ENCODE assay signal across 35 mouse cellular contexts in the genomic region with DNA sequence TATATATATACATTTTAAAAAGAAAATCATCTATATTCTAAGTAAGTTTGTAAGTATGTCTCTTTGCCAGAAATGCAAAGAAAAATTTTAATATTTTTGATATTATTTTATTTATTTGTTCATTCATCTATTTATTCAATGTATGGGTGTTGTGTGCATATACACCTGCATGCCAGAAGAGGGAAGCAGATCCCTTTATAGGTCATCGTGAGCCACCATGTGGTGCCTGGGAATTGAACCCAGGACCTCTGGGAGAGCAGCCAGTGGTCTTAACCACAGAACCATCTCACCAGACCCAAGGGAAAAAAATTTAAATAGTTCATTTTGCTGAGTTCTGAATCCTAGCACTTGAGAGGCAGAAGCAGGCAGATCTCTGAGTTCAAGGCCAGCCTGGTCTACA. TPM values are rescaled to one million over a fixed set of nuclear protein-coding genes. Genes with fewer than 3 reads are reported as not detected.
DNase-seq lines count a peak whose midpoint lies in the region; ATAC-seq and TF ChIP-seq lines count a peak whose summit lies in the region.
"Had no signal": no experiment of that assay in that cellular context is flagged by ENCODE, and none has a peak within 500 bp of the region (broad histone marks: within the 10 kb centered on the region; RNA-seq: fewer than 3 reads in every experiment).

No protein-coding gene starts in this region.

- no peak for TF ChIP-seq EP300 in MEL (IDR thresholded peaks at IDR 0.05; ENCODE audit: low read depth in 1 of 2, low read length in 2 of 2)

- DNase-seq in cerebellum, postnatal 10 days = peak; percentile 59 to 62
- DNase-seq in cerebellum, adult 9-11 months = no peak
- peak; percentile 18 for DNase-seq in 3T3-L1 (ENCODE audit: low read depth, low spot score)
- DNase-seq in MEL (ENCODE audit: low read depth, low spot score) = peak; percentile 21
- DNase-seq in embryo, embryonic 10 days (ENCODE audit: low spot score) = no peak
- no peak for DNase-seq in kidney, adult 11 months
- DNase-seq: cerebellum, adult 2 months; cerebellum, postnatal 36 days; embryo, embryonic 11 days; gastrocnemius, postnatal 36 days; heart, postnatal 14 days; kidney, adult 18-20 months; kidney, postnatal 4 days; liver; lung, adult 2 months; lung, postnatal 10 days; right cerebral cortex, postnatal 25 days had no signal

- no peaks in the 10 kb centered on the region for H3K79me2 ChIP-seq in MEL (ENCODE audit: control insufficient read depth, insufficient read depth, low read length, poor library complexity)

- peak; percentile 17 for TF ChIP-seq RAD21 in MEL (IDR thresholded peaks at IDR 0.05; ENCODE audit: low read depth, low read length)

- no peaks in the 10 kb centered on the region for H3K9me3 ChIP-seq in intestine, postnatal 0 days (ENCODE audit: control insufficient read depth)
- 0 out of 2 replicates have a peak, but pooled peaks cover 5% of the 10 kb centered on the region for H3K9me3 ChIP-seq in intestine, embryonic 16.5 days (ENCODE audit: control insufficient read depth, low read length)
- H3K9me3 ChIP-seq in MEL (replicated peaks; ENCODE audit: insufficient read depth, low read length) = no peaks in the 10 kb centered on the region
- H3K9me3 ChIP-seq: embryonic facial prominence, embryonic 12.5 days; midbrain, embryonic 15.5 days; stomach, embryonic 15.5 days had no signal

- WGBS in intestine, postnatal 0 days = 77% methylated on average over 1 of the region's 1 CpGs
- WGBS in intestine, embryonic 16.5 days = 73% methylated on average over 1 of the region's 1 CpGs

- no peak overlapping the region for H3K27ac ChIP-seq in intestine, postnatal 0 days (ENCODE audit: low read depth, low read length)
- no peak overlapping the region for H3K27ac ChIP-seq in intestine, embryonic 16.5 days (ENCODE audit: low read length)
- H3K27ac ChIP-seq in MEL (ENCODE audit: control insufficient read depth, low read depth, low read length) = no peak overlapping the region
- H3K27ac ChIP-seq: embryonic facial prominence, embryonic 12.5 days; liver, embryonic 14.5 days; midbrain, embryonic 15.5 days; stomach, embryonic 15.5 days had no signal

- H3K9ac ChIP-seq in intestine, postnatal 0 days (ENCODE audit: low read depth, low read length) = no peak overlapping the region
- no peak overlapping the region for H3K9ac ChIP-seq in intestine, embryonic 16.5 days (ENCODE audit: low read depth, low read length)
- no peak overlapping the region for H3K9ac ChIP-seq in MEL (ENCODE audit: control insufficient read depth, low read depth, low read length, poor library complexity, severe bottlenecking)
- H3K9ac ChIP-seq: embryonic facial prominence, embryonic 12.5 days; liver, embryonic 14.5 days; midbrain, embryonic 15.5 days; stomach, embryonic 15.5 days had no signal

- no peaks in the 10 kb centered on the region for H3K27me3 ChIP-seq in intestine, postnatal 0 days (replicated peaks; ENCODE audit: control insufficient read depth, insufficient read depth, low read length)
- H3K27me3 ChIP-seq in intestine, embryonic 16.5 days (replicated peaks; ENCODE audit: control insufficient read depth, insufficient read depth, low read length) = no peaks in the 10 kb centered on the region
- H3K27me3 ChIP-seq in MEL (ENCODE audit: control insufficient read depth in 1 of 2, insufficient read depth in 2 of 2, low read length in 2 of 2) = peaks cover 0 to 6% of the 10 kb centered on the region in 2 experiments; a peak in 1 of 4 replicates
- H3K27me3 ChIP-seq: embryonic facial prominence, embryonic 12.5 days; midbrain, embryonic 15.5 days; stomach, embryonic 15.5 days had no signal

- H3K4me3 ChIP-seq in intestine, postnatal 0 days (ENCODE audit: low read depth, low read length) = no peak overlapping the region
- H3K4me3 ChIP-seq in intestine, embryonic 16.5 days (ENCODE audit: low read length) = no peak overlapping the region
- no peak overlapping the region for H3K4me3 ChIP-seq in MEL (ENCODE audit: control insufficient read depth in 1 of 2, insufficient read depth in 1 of 2, low read depth in 2 of 2, low read length in 2 of 2)
- H3K4me3 ChIP-seq: embryonic facial prominence, embryonic 12.5 days; midbrain, embryonic 15.5 days; stomach, embryonic 15.5 days had no signal

- no peaks in the 10 kb centered on the region for H3K4me1 ChIP-seq in intestine, postnatal 0 days (replicated peaks; ENCODE audit: control insufficient read depth, insufficient read depth, low read length)
- no peaks in the 10 kb centered on the region for H3K4me1 ChIP-seq in intestine, embryonic 16.5 days (ENCODE audit: control insufficient read depth, insufficient read depth, low read length)
- H3K4me1 ChIP-seq in MEL (ENCODE audit: control insufficient read depth in 1 of 2, insufficient read depth in 2 of 2, low read length in 2 of 2) = no peaks in the 10 kb centered on the region
- H3K4me1 ChIP-seq: embryonic facial prominence, embryonic 12.5 days; midbrain, embryonic 15.5 days; stomach, embryonic 15.5 days had no signal

- TF ChIP-seq POLR2A in MEL (IDR thresholded peaks at IDR 0.05; ENCODE audit: control insufficient read depth in 1 of 2, insufficient read depth in 1 of 2, low read depth in 1 of 2, low read length in 2 of 2, poor library complexity in 1 of 2) = no peak

- TF ChIP-seq CTCF in intestine, postnatal 0 days (IDR thresholded peaks at IDR 0.05; ENCODE audit: low read depth) = 0 out of 2 replicates have a peak, but pooled peaks have one; percentile 2
- TF ChIP-seq CTCF in MEL (IDR thresholded peaks at IDR 0.05 in 2 of 3, conservative IDR thresholded peaks at IDR 0.05 in 1 of 3; ENCODE audit: control insufficient read depth in 1 of 3, insufficient read depth in 1 of 3, low read depth in 2 of 3, low read length in 3 of 3, poor library complexity in 1 of 3, severe bottlenecking in 1 of 3) = peak in 1 of 3 experiments; percentile 28; a peak in 2 of 6 replicates

- ATAC-seq in intestine, postnatal 0 days = no peak
- ATAC-seq in intestine, embryonic 16.5 days = no peak
- ATAC-seq: forebrain, embryonic 14.5 days; midbrain, embryonic 15.5 days had no signal

- no peak overlapping the region for H3K4me2 ChIP-seq in intestine, postnatal 0 days (replicated peaks; ENCODE audit: low read depth)
- H3K4me2 ChIP-seq in intestine, embryonic 16.5 days (ENCODE audit: low read depth, low read length) = no peak overlapping the region
- H3K4me2 ChIP-seq: embryonic facial prominence, embryonic 12.5 days; midbrain, embryonic 15.5 days; stomach, embryonic 15.5 days had no signal

- no peaks in the 10 kb centered on the region for H3K36me3 ChIP-seq in intestine, postnatal 0 days (ENCODE audit: control insufficient read depth, insufficient read depth)
- no peaks in the 10 kb centered on the region for H3K36me3 ChIP-seq in intestine, embryonic 16.5 days (ENCODE audit: control insufficient read depth, insufficient read depth, low read length)
- no peaks in the 10 kb centered on the region for H3K36me3 ChIP-seq in MEL (ENCODE audit: control insufficient read depth in 1 of 2, insufficient read depth in 2 of 2, low read length in 2 of 2)
- H3K36me3 ChIP-seq: embryonic facial prominence, embryonic 12.5 days; midbrain, embryonic 15.5 days; stomach, embryonic 15.5 days had no signal

TF ChIP-seq in MEL, 35 proteins besides CTCF, POLR2A, EP300 and RAD21:
- TF ChIP-seq SMC3 (IDR thresholded peaks at IDR 0.05; ENCODE audit: low read depth, low read length) (peak; percentile 30), RCOR1 (IDR thresholded peaks at IDR 0.05; ENCODE audit: low read depth, low read length) (no peak)

RNA-seq across cellular contexts. Expression of a gene that starts 17.2 kb away (rescaled TPM):
- polyA plus RNA-seq in intestine, postnatal 0 days (2015; fragmentation: Nextera tagmentation; extraction: Ambion mirVana) = not detected in 2 replicates
- polyA plus RNA-seq in intestine, embryonic 16.5 days (2015; fragmentation: Nextera tagmentation; extraction: Ambion mirVana) = not detected in 2 replicates
- total RNA-seq in MEL (2012; rRNA removed) = not detected in 2 replicates
- polyA plus RNA-seq in MEL (2012; ENCODE audit: insufficient read depth in 1 of 2, insufficient read length in 2 of 2, low read depth in 1 of 2, low replicate concordance in 2 of 2, missing spikeins in 1 of 2) = not detected
- total RNA-seq: adrenal gland, adult 18-20 months; adrenal gland, postnatal 4 days; gastrocnemius, postnatal 36 days; heart, adult 8-10 months; heart, postnatal 14 days; left cerebral cortex, postnatal 10 days; neutrophil, adult 5-6 weeks had no signal
- polyA plus RNA-seq: heart, embryonic 14.5 days; hindbrain, embryonic 11.5 days; limb, embryonic 11.5 days; liver, embryonic 14.5 days; lung, adult 2 months; neural tube, embryonic 11.5 days had no signal

RNA-seq across cellular contexts. Expression of a gene that starts 20.0 kb away (rescaled TPM):
- not detected in 2 replicates for polyA plus RNA-seq in intestine, postnatal 0 days (2015; fragmentation: Nextera tagmentation; extraction: Ambion mirVana)
- not detected in 2 replicates for polyA plus RNA-seq in intestine, embryonic 16.5 days (2015; fragmentation: Nextera tagmentation; extraction: Ambion mirVana)
- not detected in 2 replicates for total RNA-seq in MEL (2012; rRNA removed)
- under 1 TPM in 1 of 2 experiments, not detected in 1; 0.06 TPM for polyA plus RNA-seq in MEL (2012; ENCODE audit: insufficient read depth in 1 of 2, insufficient read length in 2 of 2, low read depth in 1 of 2, low replicate concordance in 2 of 2, missing spikeins in 1 of 2)
- total RNA-seq: adrenal gland, adult 18-20 months; adrenal gland, postnatal 4 days; ES-E14; gastrocnemius, postnatal 36 days; heart, postnatal 14 days; left cerebral cortex, postnatal 10 days; neutrophil, adult 5-6 weeks had no signal
- polyA plus RNA-seq: cerebellum, adult 2 months; embryonic facial prominence, embryonic 12.5 days; forebrain, embryonic 14.5 days; heart, embryonic 14.5 days; hindbrain, embryonic 11.5 days; kidney, embryonic 16.5 days; limb, embryonic 11.5 days; liver, embryonic 14.5 days; midbrain, embryonic 15.5 days; neural tube, embryonic 11.5 days; stomach, embryonic 15.5 days had no signal

RNA-seq across cellular contexts. Expression of a gene that starts 42.5 kb away (rescaled TPM):
- polyA plus RNA-seq in intestine, postnatal 0 days (2015; fragmentation: Nextera tagmentation; extraction: Ambion mirVana) = not detected in 2 replicates
- not detected in 2 replicates for polyA plus RNA-seq in intestine, embryonic 16.5 days (2015; fragmentation: Nextera tagmentation; extraction: Ambion mirVana)
- total RNA-seq in MEL (2012; rRNA removed) = not detected in 2 replicates
- not detected for polyA plus RNA-seq in MEL (2012; ENCODE audit: insufficient read depth in 1 of 2, insufficient read length in 2 of 2, low read depth in 1 of 2, low replicate concordance in 2 of 2, missing spikeins in 1 of 2)
- total RNA-seq: adrenal gland, adult 18-20 months; adrenal gland, postnatal 4 days; ES-E14; gastrocnemius, postnatal 36 days; heart, adult 8-10 months; heart, postnatal 14 days; left cerebral cortex, postnatal 10 days; neutrophil, adult 5-6 weeks had no signal
- polyA plus RNA-seq: cerebellum, adult 2 months; embryonic facial prominence, embryonic 12.5 days; forebrain, embryonic 14.5 days; heart, embryonic 14.5 days; hindbrain, embryonic 11.5 days; kidney, embryonic 16.5 days; limb, embryonic 11.5 days; liver, embryonic 14.5 days; lung, adult 2 months; neural tube, embryonic 11.5 days; stomach, embryonic 15.5 days had no signal

RNA-seq across cellular contexts. Expression of a gene that starts 58.7 kb away (rescaled TPM):
- 35.3 and 40.4 TPM in 2 replicates for polyA plus RNA-seq in intestine, postnatal 0 days (2015; fragmentation: Nextera tagmentation; extraction: Ambion mirVana)
- polyA plus RNA-seq in intestine, embryonic 16.5 days (2015; fragmentation: Nextera tagmentation; extraction: Ambion mirVana) = 33.4 and 33.8 TPM in 2 replicates
- 58.7 and 73.3 TPM in 2 replicates for total RNA-seq in MEL (2012; rRNA removed)
- polyA plus RNA-seq in MEL (2012; ENCODE audit: insufficient read depth in 1 of 2, insufficient read length in 2 of 2, low read depth in 1 of 2, low replicate concordance in 2 of 2, missing spikeins in 1 of 2) = 10 to 100 TPM in 1 of 2 experiments, not detected in 1; 39.1 TPM

Comparison
In these comparisons a context has a peak if more than half of its experiments do, and no peak if none do; other contexts are left out.
1. DNase-seq: peak in cerebellum, postnatal 10 days (2 of 2), 3T3-L1 (single experiment) and MEL (single experiment); none in cerebellum, adult 9-11 months (single experiment), embryo, embryonic 10 days (single experiment) and kidney, adult 11 months (single experiment).